Mouse (Mus musculus): Measurements from ENCODE around the gene Lrig1. TPM values are rescaled to one million over a fixed set of nuclear protein-coding genes. Genes with fewer than 3 reads are reported as not detected.

The Lrig1 gene
- polyA plus RNA-seq, 1 experiment from 2014 or later: 18.0 TPM

DNA sequence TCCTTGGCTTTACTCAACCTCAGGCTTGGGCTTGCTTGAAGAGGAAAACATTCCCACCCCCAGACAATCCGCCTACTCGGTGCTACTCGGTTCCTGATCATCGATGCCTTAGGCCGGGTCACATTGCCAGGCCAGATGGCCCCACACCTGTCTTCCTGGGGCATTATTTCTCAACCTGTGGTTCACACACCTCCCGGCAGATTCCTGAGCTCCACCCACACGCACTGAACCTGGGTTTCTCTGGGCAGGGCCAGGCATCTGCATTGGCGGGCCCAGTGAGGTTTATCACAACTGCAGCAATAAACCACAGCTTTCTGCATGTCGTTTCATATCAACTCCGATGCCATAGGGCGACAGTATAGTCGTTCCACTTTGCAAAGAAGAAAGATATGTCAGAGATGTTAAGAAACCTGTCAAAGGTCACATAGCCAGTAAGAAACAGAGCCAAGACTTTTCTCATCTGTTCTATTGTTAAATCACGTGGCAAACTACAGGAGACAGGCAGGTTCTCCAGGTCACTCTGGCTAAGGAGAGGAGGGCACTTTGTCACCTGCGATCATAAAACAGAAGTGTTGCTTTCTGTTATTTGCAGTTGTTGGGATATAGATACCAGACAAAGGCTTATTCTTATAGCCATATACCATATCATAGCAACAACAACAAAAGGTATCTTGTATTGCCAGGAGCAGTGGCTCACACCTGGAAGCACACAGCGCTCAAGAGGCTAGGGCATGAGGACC lies 18.8 kb upstream of the Lrig1 start:
- Histone ChIP-seq H3K36me3 (ENCODE audit: control insufficient read depth, insufficient read depth, low read length) (no peaks in the 10 kb centered on the region), H3K9me3 (ENCODE audit: control insufficient read depth, low read length) (no peaks in the 10 kb centered on the region), H3K4me3 (ENCODE audit: low read depth, low read length) (no peak overlapping the region), H3K4me2 (replicated peaks; ENCODE audit: low read depth, low read length) (no peak overlapping the region), H3K4me1 (replicated peaks; ENCODE audit: control insufficient read depth, insufficient read depth, low read length) (no peaks in the 10 kb centered on the region), H3K9ac (ENCODE audit: low read depth, low read length) (no peak overlapping the region), H3K27me3 (ENCODE audit: control insufficient read depth, insufficient read depth, low read length) (no peaks in the 10 kb centered on the region), H3K27ac (ENCODE audit: low read depth, low read length) (no peak overlapping the region)
- WGBS: 90% methylated on average over 15 of the region's 15 CpGs
- ATAC-seq (ENCODE audit: low FRiP score): no peak
- no peak for DNase-seq (ENCODE audit: low spot score)

DNA sequence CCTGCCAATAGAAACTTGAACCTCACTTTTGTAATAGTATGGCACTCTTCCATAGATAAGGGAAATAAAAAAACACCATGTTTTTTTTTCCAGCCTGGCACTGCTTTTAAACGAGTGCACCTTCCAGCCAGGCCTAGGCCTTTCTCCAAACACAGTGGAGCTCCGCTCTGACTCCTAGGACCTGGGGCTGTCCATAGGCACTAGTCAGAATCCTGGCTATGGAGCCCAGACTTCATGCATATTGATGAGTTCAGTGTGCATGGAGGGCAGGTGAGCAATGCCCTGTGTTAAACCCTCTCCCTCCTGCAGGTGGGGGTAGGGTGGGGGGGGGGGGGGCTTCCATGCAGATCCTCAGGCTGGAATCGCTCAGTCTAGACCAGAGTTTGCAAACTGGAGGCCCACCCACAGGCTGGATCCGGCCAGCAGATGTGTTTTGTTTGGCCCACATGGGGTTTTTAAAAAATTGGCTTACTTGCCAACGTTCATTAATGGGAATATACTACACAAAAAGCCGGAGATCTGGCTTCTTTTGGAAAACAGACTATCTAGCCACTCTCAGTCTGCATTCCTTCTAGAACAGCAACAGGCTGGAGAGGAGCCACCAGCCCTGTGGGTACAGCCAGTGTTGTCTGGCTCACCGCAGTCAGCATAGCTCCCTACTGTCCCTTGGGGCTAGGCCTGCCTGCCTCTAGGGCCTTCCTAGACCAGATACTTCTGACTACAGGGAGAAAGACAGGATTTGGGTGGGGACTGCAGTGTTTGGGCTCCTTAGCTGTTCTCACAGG lies 17.9 kb upstream of the Lrig1 start:
- H3K4me1 ChIP-seq (replicated peaks; ENCODE audit: control insufficient read depth, insufficient read depth, low read length): no peaks in the 10 kb centered on the region
- no peak overlapping the region for H3K27ac ChIP-seq (ENCODE audit: low read depth, low read length)
- H3K4me3 ChIP-seq (ENCODE audit: low read depth, low read length): no peak overlapping the region
- DNase-seq (ENCODE audit: low spot score) (no peak), ATAC-seq (ENCODE audit: low FRiP score) (no peak)
- H3K27me3 ChIP-seq (ENCODE audit: control insufficient read depth, insufficient read depth, low read length): no peaks in the 10 kb centered on the region
- no peak overlapping the region for H3K9ac ChIP-seq (ENCODE audit: low read depth, low read length)
- 69% methylated on average over 7 of the region's 7 CpGs for WGBS
- no peak overlapping the region for H3K4me2 ChIP-seq (replicated peaks; ENCODE audit: low read depth, low read length)
- no peaks in the 10 kb centered on the region for H3K9me3 ChIP-seq (ENCODE audit: control insufficient read depth, low read length)
- H3K36me3 ChIP-seq (ENCODE audit: control insufficient read depth, insufficient read depth, low read length): no peaks in the 10 kb centered on the region

DNA sequence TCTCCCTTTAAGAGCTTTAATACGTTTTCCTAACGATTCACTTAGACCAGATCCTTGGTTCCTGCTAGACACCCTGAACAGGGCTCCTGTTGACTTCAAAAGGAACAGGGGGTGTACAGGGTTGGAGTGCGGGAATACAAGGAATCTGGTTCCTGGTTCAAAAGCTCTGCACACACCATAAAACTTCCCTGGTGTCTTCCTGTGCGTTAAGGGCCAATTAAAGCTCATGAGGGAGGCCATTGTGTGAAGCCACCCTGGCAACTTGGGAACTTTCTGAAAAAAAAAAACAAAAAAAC lies 15.6 kb upstream of the Lrig1 start:
- ATAC-seq (ENCODE audit: low FRiP score) (no peak), DNase-seq (ENCODE audit: low spot score) (no peak)
- 42% methylated on average over 4 of the region's 4 CpGs for WGBS
- H3K27me3 ChIP-seq (ENCODE audit: control insufficient read depth, insufficient read depth, low read length): no peaks in the 10 kb centered on the region
- no peak overlapping the region for H3K4me3 ChIP-seq (ENCODE audit: low read depth, low read length)
- no peaks in the 10 kb centered on the region for H3K9me3 ChIP-seq (ENCODE audit: control insufficient read depth, low read length)
- H3K27ac ChIP-seq (ENCODE audit: low read depth, low read length): no peak overlapping the region
- H3K36me3 ChIP-seq (ENCODE audit: control insufficient read depth, insufficient read depth, low read length): no peaks in the 10 kb centered on the region
- H3K4me2 ChIP-seq (replicated peaks; ENCODE audit: low read depth, low read length): no peak overlapping the region
- H3K4me1 ChIP-seq (replicated peaks; ENCODE audit: control insufficient read depth, insufficient read depth, low read length): no peaks in the 10 kb centered on the region
- H3K9ac ChIP-seq (ENCODE audit: low read depth, low read length): no peak overlapping the region

DNA sequence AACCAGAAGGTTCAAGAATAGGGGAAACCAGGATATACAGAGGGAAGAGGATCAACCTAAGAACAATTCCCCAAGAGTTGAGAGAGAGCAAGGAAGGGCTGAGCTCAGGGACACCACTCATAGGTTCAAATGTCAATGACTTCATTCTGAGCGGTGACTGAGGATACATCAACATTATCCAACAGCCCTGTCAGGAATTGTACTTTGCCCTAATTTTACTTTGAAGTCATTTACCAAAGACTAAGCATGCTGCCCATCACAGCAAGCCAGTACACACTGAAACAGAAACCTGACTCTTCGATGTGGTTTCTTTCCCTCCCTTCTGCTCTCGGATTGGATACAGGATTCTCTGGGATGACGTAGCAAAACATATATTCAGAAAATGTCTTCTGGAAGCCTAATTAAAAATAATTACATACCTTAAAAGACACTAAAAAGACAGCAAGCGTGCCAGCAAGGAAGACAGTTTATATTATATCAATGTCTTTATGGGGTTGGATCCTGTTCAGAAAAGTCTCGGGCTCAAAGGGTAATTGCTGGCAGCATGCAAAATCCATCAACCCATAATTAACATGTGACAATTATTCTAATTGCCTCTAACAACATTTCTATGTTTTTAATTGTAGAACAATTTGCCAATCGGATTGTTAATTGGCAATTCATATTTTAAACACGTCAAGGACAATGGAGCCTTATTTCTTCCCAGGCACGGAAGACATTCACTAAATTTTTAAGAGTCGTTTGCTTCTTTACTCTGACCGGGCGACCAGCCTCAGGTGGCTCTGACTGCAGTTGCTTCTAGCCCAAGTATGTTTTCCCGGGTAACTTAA lies 15.1 kb upstream of the Lrig1 start:
- Histone ChIP-seq H3K4me2 (replicated peaks; ENCODE audit: low read depth, low read length) (no peak overlapping the region), H3K9ac (ENCODE audit: low read depth, low read length) (no peak overlapping the region), H3K9me3 (ENCODE audit: control insufficient read depth, low read length) (no peaks in the 10 kb centered on the region), H3K4me1 (replicated peaks; ENCODE audit: control insufficient read depth, insufficient read depth, low read length) (no peaks in the 10 kb centered on the region), H3K36me3 (ENCODE audit: control insufficient read depth, insufficient read depth, low read length) (no peaks in the 10 kb centered on the region), H3K27ac (ENCODE audit: low read depth, low read length) (no peak overlapping the region), H3K27me3 (ENCODE audit: control insufficient read depth, insufficient read depth, low read length) (no peaks in the 10 kb centered on the region), H3K4me3 (ENCODE audit: low read depth, low read length) (no peak overlapping the region)
- DNase-seq (ENCODE audit: low spot score) (no peak), ATAC-seq (ENCODE audit: low FRiP score) (no peak)
- 65% methylated on average over 13 of the region's 13 CpGs for WGBS

DNA sequence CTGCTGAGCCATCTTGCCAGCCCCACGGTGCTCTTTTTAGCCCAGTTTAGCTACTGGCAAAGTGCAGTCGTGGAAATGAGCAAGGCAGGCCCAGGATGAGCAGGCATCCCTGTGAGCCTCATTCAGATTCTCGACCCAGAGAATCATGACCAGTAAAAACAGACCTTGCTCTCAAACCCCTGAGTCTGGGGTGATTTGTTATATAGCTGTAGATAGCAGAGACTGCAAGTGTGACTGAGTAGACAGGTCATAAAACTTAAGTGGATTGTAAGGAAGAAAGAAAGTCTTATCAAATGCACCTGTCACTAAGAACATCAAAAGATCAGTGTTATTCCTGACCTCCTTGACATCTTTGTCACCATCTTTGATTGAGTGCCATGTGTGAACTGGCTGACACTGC lies 9.9 kb upstream of the Lrig1 start:
- DNase-seq (ENCODE audit: low spot score) (no peak), ATAC-seq (ENCODE audit: low FRiP score) (no peak)
- Histone ChIP-seq H3K4me2 (replicated peaks; ENCODE audit: low read depth, low read length) (no peak overlapping the region), H3K4me1 (replicated peaks; ENCODE audit: control insufficient read depth, insufficient read depth, low read length) (no peaks in the 10 kb centered on the region), H3K9me3 (ENCODE audit: control insufficient read depth, low read length) (no peaks in the 10 kb centered on the region), H3K4me3 (ENCODE audit: low read depth, low read length) (no peak overlapping the region), H3K9ac (ENCODE audit: low read depth, low read length) (no peak overlapping the region), H3K27ac (ENCODE audit: low read depth, low read length) (no peak overlapping the region), H3K27me3 (ENCODE audit: control insufficient read depth, insufficient read depth, low read length) (no peaks in the 10 kb centered on the region), H3K36me3 (ENCODE audit: control insufficient read depth, insufficient read depth, low read length) (no peaks in the 10 kb centered on the region)
- 67% methylated on average over 3 of the region's 3 CpGs for WGBS

DNA sequence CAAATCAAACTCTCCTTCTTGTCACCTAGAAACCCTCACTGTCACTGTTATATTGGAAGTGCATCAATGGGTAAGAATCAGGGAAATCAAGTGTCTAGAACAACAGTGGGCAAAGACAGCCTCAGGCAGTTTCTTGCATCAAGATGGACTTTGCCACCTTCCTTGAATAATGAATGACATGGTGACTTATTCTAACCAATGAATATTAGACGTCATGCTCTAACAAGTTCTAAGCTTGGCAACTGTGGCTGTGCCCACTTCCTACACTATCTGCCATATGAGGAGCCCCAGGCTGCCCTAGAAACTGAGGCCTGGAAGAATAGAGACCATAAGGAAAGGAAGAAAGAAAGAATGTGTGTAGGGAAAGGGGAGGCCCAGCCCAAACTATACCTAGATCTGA lies 9.2 kb upstream of the Lrig1 start:
- no peaks in the 10 kb centered on the region for H3K9me3 ChIP-seq (ENCODE audit: control insufficient read depth, low read length)
- no peak overlapping the region for H3K27ac ChIP-seq (ENCODE audit: low read depth, low read length)
- no peak overlapping the region for H3K4me2 ChIP-seq (replicated peaks; ENCODE audit: low read depth, low read length)
- H3K9ac ChIP-seq (ENCODE audit: low read depth, low read length): no peak overlapping the region
- ATAC-seq (ENCODE audit: low FRiP score) (no peak), DNase-seq (ENCODE audit: low spot score) (no peak)
- no peaks in the 10 kb centered on the region for H3K4me1 ChIP-seq (replicated peaks; ENCODE audit: control insufficient read depth, insufficient read depth, low read length)
- H3K27me3 ChIP-seq (ENCODE audit: control insufficient read depth, insufficient read depth, low read length): no peaks in the 10 kb centered on the region
- H3K4me3 ChIP-seq (ENCODE audit: low read depth, low read length): no peak overlapping the region
- no peaks in the 10 kb centered on the region for H3K36me3 ChIP-seq (ENCODE audit: control insufficient read depth, insufficient read depth, low read length)
- 87% methylated on average over 1 of the region's 1 CpGs for WGBS

DNA sequence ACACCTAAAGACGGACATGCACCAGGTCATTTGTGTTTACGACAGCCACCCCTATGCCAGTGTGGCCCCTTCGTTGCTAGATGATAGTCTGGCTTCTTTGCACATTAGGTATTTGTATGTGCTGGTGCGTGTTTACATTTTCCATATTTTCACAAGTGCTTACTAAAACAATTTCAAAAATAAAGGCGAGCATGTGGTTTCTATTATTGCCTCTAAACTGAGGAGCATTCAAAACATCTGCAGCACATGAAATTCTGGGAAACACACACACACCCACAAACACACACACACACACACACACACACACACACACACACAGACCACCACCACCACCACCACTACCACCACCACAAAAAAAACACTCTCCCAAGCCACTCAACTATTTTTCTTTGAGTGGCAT lies 7.3 kb upstream of the Lrig1 start:
- Histone ChIP-seq H3K9ac (ENCODE audit: low read depth, low read length) (no peak overlapping the region), H3K4me1 (replicated peaks; ENCODE audit: control insufficient read depth, insufficient read depth, low read length) (no peaks in the 10 kb centered on the region), H3K36me3 (ENCODE audit: control insufficient read depth, insufficient read depth, low read length) (no peaks in the 10 kb centered on the region), H3K27me3 (ENCODE audit: control insufficient read depth, insufficient read depth, low read length) (no peaks in the 10 kb centered on the region), H3K4me3 (ENCODE audit: low read depth, low read length) (no peak overlapping the region), H3K9me3 (ENCODE audit: control insufficient read depth, low read length) (no peaks in the 10 kb centered on the region), H3K27ac (ENCODE audit: low read depth, low read length) (no peak overlapping the region), H3K4me2 (replicated peaks; ENCODE audit: low read depth, low read length) (no peak overlapping the region)
- no peak for DNase-seq (ENCODE audit: low spot score)
- WGBS: 85% methylated on average over 5 of the region's 5 CpGs
- ATAC-seq (ENCODE audit: low FRiP score): no peak

DNA sequence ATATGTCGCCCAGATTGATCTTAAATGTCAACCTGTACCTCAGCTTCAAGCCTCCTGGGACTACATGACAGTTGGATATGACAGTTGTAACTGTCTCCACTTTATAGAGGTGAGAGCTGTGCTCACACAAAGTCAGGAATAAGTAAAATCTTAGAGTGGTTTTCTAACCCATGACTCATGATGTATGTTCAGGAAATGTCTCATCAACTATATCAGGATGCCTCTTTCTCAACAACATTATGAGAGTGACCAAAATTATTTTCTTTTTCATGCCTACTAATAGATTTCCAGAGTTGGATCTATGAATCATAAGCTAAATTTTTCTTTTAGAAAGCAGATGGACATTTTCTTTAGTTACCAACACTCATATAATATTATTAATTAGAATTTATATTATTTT lies 6.0 kb upstream of the Lrig1 start:
- ATAC-seq (ENCODE audit: low FRiP score): no peak
- no peak overlapping the region for H3K9ac ChIP-seq (ENCODE audit: low read depth, low read length)
- H3K4me1 ChIP-seq (replicated peaks; ENCODE audit: control insufficient read depth, insufficient read depth, low read length): no peaks in the 10 kb centered on the region
- H3K27me3 ChIP-seq (ENCODE audit: control insufficient read depth, insufficient read depth, low read length): no peaks in the 10 kb centered on the region
- no peak overlapping the region for H3K4me3 ChIP-seq (ENCODE audit: low read depth, low read length)
- no peaks in the 10 kb centered on the region for H3K9me3 ChIP-seq (ENCODE audit: control insufficient read depth, low read length)
- no peaks in the 10 kb centered on the region for H3K36me3 ChIP-seq (ENCODE audit: control insufficient read depth, insufficient read depth, low read length)
- 78% methylated on average over 1 of the region's 1 CpGs for WGBS
- no peak overlapping the region for H3K27ac ChIP-seq (ENCODE audit: low read depth, low read length)
- no peak for DNase-seq (ENCODE audit: low spot score)
- no peak overlapping the region for H3K4me2 ChIP-seq (replicated peaks; ENCODE audit: low read depth, low read length)

All from hindbrain, embryonic 11.5 days (tissue).